Mouse (Mus musculus): ENCODE measurements around the gene Slc16a14. TPM values are rescaled to one million over a fixed set of nuclear protein-coding genes. Genes with fewer than 3 reads are reported as not detected.
A peak's percentile ranks its signal among the peaks of the same experiment; 100 is the strongest.
"Not testable (repeated sequence)": the region's sequence is repeated elsewhere in the genome, so short reads cannot be mapped to it uniquely, and the experiment has no call there.

Slc16a14 gene
- polyA plus RNA-seq (2014; fragmentation: Nextera tagmentation; extraction: Ambion mirVana): 3.0 and 4.5 TPM in 2 replicates

DNA sequence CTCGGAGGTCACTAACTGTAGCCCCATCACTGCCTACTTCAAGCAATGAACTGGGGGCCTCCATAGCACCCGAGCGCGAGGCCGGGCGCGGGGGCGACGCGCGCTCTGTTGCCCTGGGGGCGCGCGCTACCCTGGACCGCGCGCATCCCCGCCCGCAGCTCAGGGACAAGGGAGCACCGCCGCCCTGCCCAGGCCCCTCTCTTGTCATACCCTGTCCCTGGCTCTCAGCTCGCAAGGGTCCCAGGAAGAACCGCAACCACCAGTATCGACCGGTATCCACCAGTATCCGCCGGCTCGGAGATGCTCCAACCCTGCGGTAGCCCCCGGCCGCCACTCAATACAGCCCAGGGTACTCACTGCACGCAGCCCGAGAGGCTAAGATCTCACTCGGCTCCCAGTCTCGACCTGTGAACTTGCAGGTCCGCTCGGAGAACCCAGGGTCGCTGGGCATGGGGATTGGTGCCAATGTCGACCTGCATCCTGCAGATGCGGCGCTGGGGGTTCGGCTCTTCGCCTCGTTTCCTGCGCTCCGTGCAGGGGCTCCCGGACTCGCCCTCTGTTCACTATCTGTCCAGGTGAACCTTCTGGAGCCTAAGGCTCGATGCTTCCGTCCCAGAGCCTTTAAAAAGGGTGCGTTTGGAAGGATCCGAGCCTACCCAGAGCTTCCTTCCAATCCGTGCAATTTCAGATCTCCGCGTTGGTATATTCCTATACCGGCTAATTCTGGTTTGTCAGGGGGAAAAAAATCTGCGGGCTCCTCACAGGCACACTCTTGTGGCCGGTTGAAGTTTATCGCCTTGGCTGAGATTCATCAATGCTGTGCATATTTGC is at the start of gene Slc16a14:
Gene Slc16a14 (minus strand): TSS at position 632 of the 831 bp plus-strand sequence.
- peak within 1 kb of the TSS; percentile 62 for H3K4me3 ChIP-seq (ENCODE audit: low read depth, low read length)
- no peaks in the 10 kb centered on the region for H3K4me1 ChIP-seq (replicated peaks; ENCODE audit: control insufficient read depth, insufficient read depth, low read length)
- H3K27ac ChIP-seq (ENCODE audit: low read depth, low read length): peak within 1 kb of the TSS; percentile 37; the same call in 1 of the 2 replicates
- under 1% methylated on average over 59 of the region's 59 CpGs for WGBS
- peak; percentile 88 for ATAC-seq (replicated peaks; ENCODE audit: low FRiP score)
- peak within 1 kb of the TSS; percentile 95 for H3K4me2 ChIP-seq (ENCODE audit: low read depth, low read length, severe bottlenecking)
- peak within 1 kb of the TSS; percentile 77 for H3K9ac ChIP-seq (ENCODE audit: low read length)
- peak; percentile 83 for DNase-seq (ENCODE audit: low spot score)
- H3K9me3 ChIP-seq (ENCODE audit: control insufficient read depth, low read length): no peaks in the 10 kb centered on the region
- H3K36me3 ChIP-seq (ENCODE audit: control insufficient read depth, insufficient read depth, low read length): no peaks in the 10 kb centered on the region
- H3K27me3 ChIP-seq (ENCODE audit: control insufficient read depth, insufficient read depth, low read length): no peaks in the 10 kb centered on the region

DNA sequence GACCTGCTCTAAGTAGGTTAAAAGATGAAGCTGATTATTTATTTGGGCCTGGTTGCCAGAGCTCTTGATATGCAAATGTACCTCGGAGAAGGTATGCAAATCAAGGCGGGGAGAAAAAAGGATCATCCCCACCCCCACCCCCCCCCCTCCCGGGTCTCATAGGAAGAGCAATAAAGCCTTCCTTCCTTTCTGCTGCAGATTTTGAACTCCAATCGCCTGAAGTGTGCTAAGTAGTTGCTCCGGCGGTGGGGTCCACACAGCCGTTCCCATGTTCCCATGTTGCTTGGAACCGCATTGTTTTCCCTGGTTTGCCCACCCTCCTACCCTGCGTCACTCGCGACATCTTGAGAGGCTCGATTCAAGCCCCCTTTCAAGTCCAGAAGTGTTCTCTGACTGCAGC is 26.8 kb upstream of the Slc16a14 start:
- H3K9me3 ChIP-seq (ENCODE audit: control insufficient read depth, low read length); H3K9ac ChIP-seq (ENCODE audit: low read length); H3K4me3 ChIP-seq (ENCODE audit: low read depth, low read length); H3K36me3 ChIP-seq (ENCODE audit: control insufficient read depth, insufficient read depth, low read length); H3K4me1 ChIP-seq (replicated peaks; ENCODE audit: control insufficient read depth, insufficient read depth, low read length); H3K27me3 ChIP-seq (ENCODE audit: control insufficient read depth, insufficient read depth, low read length): not testable (repeated sequence)
- peak overlapping the region; percentile 18; the same call in 1 of the 2 replicates for H3K4me2 ChIP-seq (ENCODE audit: low read depth, low read length, severe bottlenecking)
- H3K27ac ChIP-seq (ENCODE audit: low read depth, low read length): 0 out of 2 replicates have a peak overlapping the region, but pooled peaks have one; percentile 37
- ATAC-seq (replicated peaks; ENCODE audit: low FRiP score): peak; percentile 82; the same call in 1 of the 2 replicates
- 0% methylated on average over 12 of the region's 12 CpGs for WGBS
- peak; percentile 71 for DNase-seq (ENCODE audit: low spot score)

DNA sequence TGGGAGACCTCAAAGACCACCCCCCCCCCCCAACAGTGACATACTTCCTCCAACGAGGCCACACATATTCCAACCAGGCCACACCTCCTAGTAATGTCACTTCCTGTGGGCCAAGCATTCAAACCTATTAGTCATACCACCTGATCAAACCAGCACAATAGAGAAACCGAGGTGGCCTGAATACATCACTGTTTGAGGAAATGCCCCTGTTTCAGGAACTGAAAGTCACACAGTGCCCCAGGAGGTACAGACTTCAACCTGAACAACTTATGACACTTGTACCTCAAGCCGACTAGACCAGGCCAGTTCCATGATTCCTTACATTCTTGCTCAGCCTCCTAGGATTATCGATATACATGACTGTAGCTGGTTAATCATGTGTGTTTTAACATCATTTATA is 22.8 kb upstream of the Slc16a14 start:
- H3K9ac ChIP-seq (ENCODE audit: low read length); DNase-seq (ENCODE audit: low spot score); ATAC-seq (replicated peaks; ENCODE audit: low FRiP score); H3K27me3 ChIP-seq (ENCODE audit: control insufficient read depth, insufficient read depth, low read length); H3K27ac ChIP-seq (ENCODE audit: low read depth, low read length); H3K4me3 ChIP-seq (ENCODE audit: low read depth, low read length); H3K4me1 ChIP-seq (replicated peaks; ENCODE audit: control insufficient read depth, insufficient read depth, low read length); H3K36me3 ChIP-seq (ENCODE audit: control insufficient read depth, insufficient read depth, low read length); H3K9me3 ChIP-seq (ENCODE audit: control insufficient read depth, low read length); H3K4me2 ChIP-seq (ENCODE audit: low read depth, low read length, severe bottlenecking): not testable (repeated sequence)
- WGBS: 81% methylated on average over 4 of the region's 4 CpGs

DNA sequence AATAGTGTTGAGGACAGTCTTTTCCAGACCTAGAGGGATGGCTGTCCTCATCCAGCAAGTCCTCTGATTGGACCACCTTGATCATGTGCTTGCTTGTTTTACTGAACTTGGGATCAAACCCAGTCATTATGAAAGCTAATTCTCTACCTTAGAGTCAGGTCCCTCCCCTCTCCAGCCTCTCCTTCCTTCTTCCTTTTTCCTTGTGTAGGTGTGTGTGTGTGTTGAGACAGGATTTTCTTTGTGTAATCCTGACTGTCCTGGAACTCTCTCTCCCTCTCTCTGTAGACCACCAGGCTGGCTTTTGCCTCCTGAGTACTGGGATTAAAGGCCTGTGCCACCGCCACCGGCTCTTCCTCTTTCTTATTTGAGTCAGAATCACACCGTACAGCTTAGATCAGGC is 21.8 kb upstream of the Slc16a14 start:
- not testable (repeated sequence) for H3K27ac ChIP-seq (ENCODE audit: low read depth, low read length); H3K27me3 ChIP-seq (ENCODE audit: control insufficient read depth, insufficient read depth, low read length); H3K4me2 ChIP-seq (ENCODE audit: low read depth, low read length, severe bottlenecking); H3K4me1 ChIP-seq (replicated peaks; ENCODE audit: control insufficient read depth, insufficient read depth, low read length); H3K9me3 ChIP-seq (ENCODE audit: control insufficient read depth, low read length); H3K4me3 ChIP-seq (ENCODE audit: low read depth, low read length); H3K36me3 ChIP-seq (ENCODE audit: control insufficient read depth, insufficient read depth, low read length); ATAC-seq (replicated peaks; ENCODE audit: low FRiP score); DNase-seq (ENCODE audit: low spot score); H3K9ac ChIP-seq (ENCODE audit: low read length)
- 100% methylated on average over 3 of the region's 3 CpGs for WGBS

DNA sequence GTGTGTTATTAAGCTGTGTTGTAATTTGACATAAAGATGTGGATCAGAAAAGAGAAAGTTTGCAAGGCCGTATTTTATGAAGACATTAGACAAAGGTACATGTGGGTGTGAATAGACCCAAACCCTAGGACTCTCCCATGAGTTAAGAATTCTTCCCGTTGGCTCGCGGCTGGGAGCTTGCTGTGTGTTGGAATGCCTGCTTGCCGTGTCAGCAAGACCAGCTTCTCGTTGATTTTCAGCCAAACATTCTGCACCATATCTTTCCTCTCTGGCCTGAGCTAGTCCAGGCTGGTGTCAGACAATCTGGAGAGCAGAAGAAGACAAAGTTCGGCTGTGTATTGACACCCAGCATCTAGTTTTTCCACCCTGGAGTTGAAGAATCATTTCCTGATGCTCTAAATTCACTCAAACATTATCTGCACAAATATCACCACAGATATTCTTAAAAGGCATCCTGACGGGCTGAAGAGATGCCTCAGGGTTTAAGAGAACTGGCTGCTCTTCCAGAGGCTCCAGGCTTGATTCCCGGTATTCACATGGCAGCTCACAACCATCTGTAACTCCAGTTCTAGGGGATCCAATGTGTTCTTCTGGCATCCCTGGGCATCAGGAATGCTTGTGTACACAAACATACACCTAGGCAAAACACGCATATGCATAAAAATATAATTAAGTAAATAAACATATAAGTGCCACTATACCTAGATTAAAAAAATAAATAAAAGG is 17.7 kb upstream of the Slc16a14 start:
- no peak for DNase-seq (ENCODE audit: low spot score)
- no peaks in the 10 kb centered on the region; the same call in 1 of the 2 replicates for H3K9me3 ChIP-seq (ENCODE audit: control insufficient read depth, low read length)
- 87% methylated on average over 10 of the region's 10 CpGs for WGBS

DNA sequence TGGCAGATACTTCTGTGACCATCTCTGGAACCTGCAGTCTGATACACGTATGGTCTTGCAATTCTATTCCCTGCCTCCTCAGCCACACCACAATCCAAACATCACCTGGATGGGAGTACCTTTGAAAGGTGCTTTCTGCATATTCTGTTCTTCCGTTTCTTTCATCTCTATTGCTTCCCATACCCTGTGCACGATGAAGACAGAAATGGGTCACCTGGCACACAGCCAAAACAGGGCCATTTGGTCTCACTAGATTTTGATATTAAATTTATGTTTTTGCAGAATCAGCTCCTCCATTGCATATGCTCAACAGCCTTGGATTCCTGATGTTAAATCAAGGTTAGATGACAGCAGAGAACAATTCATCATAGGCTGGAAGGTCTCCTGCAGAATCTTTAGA is 16.6 kb upstream of the Slc16a14 start:
- H3K27ac ChIP-seq (ENCODE audit: low read depth, low read length): no peak overlapping the region
- no peak overlapping the region for H3K9ac ChIP-seq (ENCODE audit: low read length)
- no peaks in the 10 kb centered on the region for H3K4me1 ChIP-seq (replicated peaks; ENCODE audit: control insufficient read depth, insufficient read depth, low read length)
- no peaks in the 10 kb centered on the region for H3K27me3 ChIP-seq (ENCODE audit: control insufficient read depth, insufficient read depth, low read length)
- H3K9me3 ChIP-seq (ENCODE audit: control insufficient read depth, low read length): no peaks in the 10 kb centered on the region
- no peak overlapping the region for H3K4me3 ChIP-seq (ENCODE audit: low read depth, low read length)
- ATAC-seq (replicated peaks; ENCODE audit: low FRiP score) (no peak), DNase-seq (ENCODE audit: low spot score) (no peak)
- H3K36me3 ChIP-seq (ENCODE audit: control insufficient read depth, insufficient read depth, low read length): no peaks in the 10 kb centered on the region
- no peak overlapping the region for H3K4me2 ChIP-seq (ENCODE audit: low read depth, low read length, severe bottlenecking)
- 84% methylated on average over 3 of the region's 3 CpGs for WGBS

More for the DNA sequence above, 17.7 kb upstream of the Slc16a14 start:
- H3K36me3 ChIP-seq (ENCODE audit: control insufficient read depth, insufficient read depth, low read length): no peaks in the 10 kb centered on the region
- H3K4me2 ChIP-seq (ENCODE audit: low read depth, low read length, severe bottlenecking): no peak overlapping the region
- ATAC-seq (replicated peaks; ENCODE audit: low FRiP score): no peak
- H3K27me3 ChIP-seq (ENCODE audit: control insufficient read depth, insufficient read depth, low read length): no peaks in the 10 kb centered on the region
- no peak overlapping the region for H3K27ac ChIP-seq (ENCODE audit: low read depth, low read length)
- H3K4me3 ChIP-seq (ENCODE audit: low read depth, low read length): no peak overlapping the region
- no peaks in the 10 kb centered on the region for H3K4me1 ChIP-seq (replicated peaks; ENCODE audit: control insufficient read depth, insufficient read depth, low read length)
- H3K9ac ChIP-seq (ENCODE audit: low read length): no peak overlapping the region

DNA sequence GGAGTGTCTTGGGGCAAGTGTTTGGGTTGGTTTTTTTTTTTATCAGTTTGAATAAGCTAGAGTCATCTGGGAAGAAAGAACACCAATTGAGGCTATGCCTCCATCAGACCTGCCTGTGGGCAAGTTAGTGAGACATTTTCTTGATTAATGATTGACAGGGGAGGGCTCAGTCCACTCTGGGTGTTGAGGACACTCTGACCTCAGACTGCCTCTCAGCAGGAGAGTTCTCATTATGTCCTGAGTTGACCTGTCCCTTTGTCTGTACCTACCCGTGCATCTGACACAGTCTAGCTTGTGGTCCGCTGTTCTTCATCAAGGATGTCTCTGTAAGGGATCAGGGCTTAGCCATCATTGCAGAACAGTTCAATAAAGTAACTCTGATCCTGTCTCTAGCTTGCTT is 12.5 kb upstream of the Slc16a14 start:
- Histone ChIP-seq H3K9me3 (ENCODE audit: control insufficient read depth, low read length) (no peaks in the 10 kb centered on the region), H3K9ac (ENCODE audit: low read length) (no peak overlapping the region), H3K36me3 (ENCODE audit: control insufficient read depth, insufficient read depth, low read length) (no peaks in the 10 kb centered on the region), H3K4me2 (ENCODE audit: low read depth, low read length, severe bottlenecking) (no peak overlapping the region), H3K27ac (ENCODE audit: low read depth, low read length) (no peak overlapping the region), H3K4me3 (ENCODE audit: low read depth, low read length) (no peak overlapping the region), H3K27me3 (ENCODE audit: control insufficient read depth, insufficient read depth, low read length) (no peaks in the 10 kb centered on the region), H3K4me1 (replicated peaks; ENCODE audit: control insufficient read depth, insufficient read depth, low read length) (no peaks in the 10 kb centered on the region)
- ATAC-seq (replicated peaks; ENCODE audit: low FRiP score) (no peak), DNase-seq (ENCODE audit: low spot score) (no peak)
- 66% methylated on average over 2 of the region's 2 CpGs for WGBS

DNA sequence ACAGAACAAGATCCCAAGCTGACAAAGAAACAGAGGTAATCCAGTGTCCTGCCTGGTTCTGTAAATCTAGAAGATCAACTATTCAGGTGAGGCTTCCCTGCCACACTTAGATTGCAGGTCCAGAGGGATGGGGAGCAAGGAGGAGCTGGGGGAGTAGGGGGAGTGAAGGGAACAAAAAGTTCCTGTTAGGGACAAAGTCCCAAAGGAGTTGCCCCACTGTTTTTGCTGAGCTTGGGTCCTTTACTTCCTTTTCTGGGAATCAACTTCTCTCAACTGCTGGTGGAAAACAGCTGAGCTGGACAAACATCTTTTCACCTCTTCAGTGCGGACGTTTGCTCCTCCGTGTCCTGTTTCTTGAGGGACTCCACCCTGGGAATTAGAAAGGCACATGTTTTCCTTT is 11.0 kb upstream of the Slc16a14 start:
- no peak overlapping the region for H3K4me2 ChIP-seq (ENCODE audit: low read depth, low read length, severe bottlenecking)
- no peak for ATAC-seq (replicated peaks; ENCODE audit: low FRiP score)
- H3K9me3 ChIP-seq (ENCODE audit: control insufficient read depth, low read length): no peaks in the 10 kb centered on the region
- H3K4me1 ChIP-seq (replicated peaks; ENCODE audit: control insufficient read depth, insufficient read depth, low read length): no peaks in the 10 kb centered on the region
- H3K4me3 ChIP-seq (ENCODE audit: low read depth, low read length): no peak overlapping the region
- H3K36me3 ChIP-seq (ENCODE audit: control insufficient read depth, insufficient read depth, low read length): no peaks in the 10 kb centered on the region
- H3K27ac ChIP-seq (ENCODE audit: low read depth, low read length): no peak overlapping the region
- no peak overlapping the region for H3K9ac ChIP-seq (ENCODE audit: low read length)
- H3K27me3 ChIP-seq (ENCODE audit: control insufficient read depth, insufficient read depth, low read length): no peaks in the 10 kb centered on the region
- DNase-seq (ENCODE audit: low spot score): no peak
- 94% methylated on average over 3 of the region's 3 CpGs for WGBS

Measured in forebrain, embryonic 11.5 days (tissue).